Mouse (Mus musculus) natural killer cell, adult 2 months (primary cell): ENCODE data around the gene Bcl2l13.
A peak's percentile ranks its signal among the peaks of the same experiment; 100 is the strongest.
"Not testable (repeated sequence)": the region's sequence is repeated elsewhere in the genome, so short reads cannot be mapped to it uniquely, and the experiment has no call there.

Experiments used
- DNase-seq, 2 experiments: peaks; one replicate each; pipeline ENCODE4 v3.0.0; 2022; ENCODE audit warnings: low spot score in 2 of 2

The Bcl2l13 gene

GRCm38 (mm10) chr6:120830866-120831608, 5.0 kb upstream of the Bcl2l13 start:
- no peak for DNase-seq

- no peak for DNase-seq
Observed at GRCm38 (mm10) chr6:120832097-120832496, 3.9 kb upstream of the Bcl2l13 start.

DNA sequence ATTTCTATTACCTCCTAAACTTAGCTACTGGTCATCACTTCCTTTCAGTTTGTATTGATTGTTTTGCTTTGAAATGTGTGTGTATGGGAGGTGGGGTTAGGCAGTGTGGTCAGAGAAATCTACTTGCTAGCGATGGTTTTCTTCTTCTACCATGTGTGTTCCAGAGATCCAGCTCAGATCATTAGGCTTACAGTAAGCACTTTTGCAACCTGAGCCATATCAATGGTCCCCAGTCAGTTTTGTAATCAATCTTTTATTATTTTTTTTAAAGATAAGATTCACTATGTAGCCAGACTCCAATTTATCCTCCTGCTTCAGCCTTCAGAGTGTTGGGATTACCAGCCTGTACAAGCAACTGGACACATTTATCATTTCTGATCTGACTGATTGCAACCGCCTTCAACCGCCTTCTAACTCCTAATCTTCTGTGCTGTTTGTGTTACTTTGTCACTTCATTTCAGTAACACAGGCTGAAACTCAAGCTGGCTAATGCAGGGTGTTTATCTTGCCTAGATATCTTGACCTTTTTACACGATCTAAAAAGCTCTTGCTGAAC, 1.2 kb upstream of the Bcl2l13 start:
- DNase-seq, result no peak

GRCm38 (mm10) chr6:120836389-120837151, 558 bp downstream of the Bcl2l13 start:
- DNase-seq, result no peak

DNA sequence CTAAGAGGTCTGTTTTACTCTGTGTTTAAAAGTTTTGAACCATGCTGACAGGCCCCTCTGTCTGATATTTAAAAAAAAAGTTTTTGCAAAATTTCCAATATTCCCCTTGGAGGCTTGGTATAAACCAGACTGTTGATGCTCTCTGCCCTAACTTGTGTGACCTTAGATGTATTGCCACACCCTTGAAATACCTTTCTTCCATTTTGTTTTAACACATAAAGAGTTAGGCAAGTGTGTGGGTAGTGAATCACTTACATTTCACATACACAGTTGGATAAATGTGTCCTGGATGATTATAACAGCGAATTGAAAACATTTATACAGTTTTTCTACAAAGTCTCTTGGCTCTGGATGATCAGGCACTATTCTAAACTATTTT, 1.1 kb downstream of the Bcl2l13 start:
- DNase-seq, result no peak

DNA sequence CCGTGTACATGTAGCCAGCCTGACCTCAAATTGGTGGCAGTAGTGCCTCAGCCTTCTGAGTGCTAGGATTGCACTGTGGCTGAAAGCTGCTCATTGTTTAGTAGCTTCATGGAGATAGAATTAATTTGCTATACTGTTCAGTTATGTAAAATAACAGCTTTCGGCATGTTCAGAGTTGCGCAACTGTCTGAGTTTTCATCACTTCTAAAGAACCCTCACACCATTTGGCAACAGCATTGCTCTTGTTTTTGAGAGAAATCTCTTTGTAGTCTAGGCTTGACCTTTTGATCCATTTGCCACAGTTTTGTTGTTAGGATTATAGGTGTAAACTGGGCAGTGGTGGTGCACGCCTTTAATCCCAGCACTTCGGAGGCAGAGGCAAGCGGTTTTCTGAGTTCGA, 4.2 kb downstream of the Bcl2l13 start:
- DNase-seq, result no peak

GRCm38 (mm10) chr6:120841754-120842153, 5.7 kb downstream of the Bcl2l13 start:
- no peak for DNase-seq

DNA sequence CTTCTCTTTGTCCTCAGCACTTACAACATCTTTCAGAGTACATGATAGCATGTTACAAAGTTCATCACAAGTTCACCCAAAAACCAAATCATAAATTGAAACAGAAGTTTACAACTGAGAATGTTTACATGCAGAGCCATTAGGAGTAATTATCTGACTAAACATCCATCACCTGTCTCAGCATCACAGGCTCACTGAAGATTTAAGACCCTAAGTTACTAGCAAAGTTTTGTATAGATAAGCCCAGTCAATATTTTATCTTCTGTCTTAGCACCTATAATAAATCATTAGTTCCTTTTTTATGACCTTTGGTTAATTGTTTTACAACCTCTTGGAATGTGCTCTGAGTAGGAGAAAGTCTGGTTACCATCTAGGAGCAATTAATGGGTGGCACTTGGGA, 14.7 kb downstream of the Bcl2l13 start:
- not testable (repeated sequence) for DNase-seq

DNA sequence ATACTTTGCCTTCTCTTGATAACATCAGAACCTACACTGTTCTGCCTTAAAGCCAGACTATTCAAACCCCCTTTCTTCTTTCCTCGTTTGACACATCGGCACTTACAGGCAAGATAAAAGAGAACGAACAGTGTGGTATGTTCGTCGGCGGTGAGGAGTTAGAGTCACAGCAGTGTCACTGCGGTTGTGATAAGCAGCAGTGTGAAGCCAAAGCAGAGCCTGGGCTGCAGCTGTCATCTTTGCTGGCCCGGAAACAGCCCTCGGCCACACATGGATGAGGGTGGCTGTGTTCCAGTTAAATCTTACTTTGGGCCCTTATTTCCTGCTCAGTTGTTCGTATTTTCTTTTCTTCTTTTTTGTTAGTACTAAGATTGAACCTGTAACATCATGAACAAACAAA, 18.4 kb downstream of the Bcl2l13 start:
- no peak for DNase-seq

DNA sequence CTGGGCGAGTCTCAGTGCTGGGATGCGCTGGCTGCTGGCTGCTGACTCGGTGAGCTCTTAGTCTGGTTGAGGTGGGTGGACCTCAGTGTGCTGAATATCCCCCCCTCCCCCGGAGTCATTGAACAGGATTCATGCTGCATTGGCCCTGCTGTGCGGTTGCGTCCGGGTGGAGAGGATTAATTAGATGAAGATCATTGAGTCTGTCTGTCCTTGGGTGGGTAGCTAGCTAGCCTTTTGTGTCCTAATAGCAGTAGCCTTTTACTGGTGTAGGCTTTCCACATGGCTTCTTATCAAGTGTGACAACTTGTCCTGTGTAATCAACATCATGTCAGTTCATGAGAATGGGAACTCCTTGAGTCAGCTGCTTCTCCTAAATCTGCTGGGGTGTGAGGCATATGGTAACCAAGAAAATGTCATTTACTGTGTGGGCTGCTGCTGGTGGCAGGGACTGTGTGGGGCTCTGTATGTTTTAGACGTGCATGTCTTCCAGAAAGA, 22.3 kb downstream of the Bcl2l13 start:
- no peak for DNase-seq

- DNase-seq, result no peak
Observed at GRCm38 (mm10) chr6:120860079-120860478, 24.1 kb downstream of the Bcl2l13 start.

DNA sequence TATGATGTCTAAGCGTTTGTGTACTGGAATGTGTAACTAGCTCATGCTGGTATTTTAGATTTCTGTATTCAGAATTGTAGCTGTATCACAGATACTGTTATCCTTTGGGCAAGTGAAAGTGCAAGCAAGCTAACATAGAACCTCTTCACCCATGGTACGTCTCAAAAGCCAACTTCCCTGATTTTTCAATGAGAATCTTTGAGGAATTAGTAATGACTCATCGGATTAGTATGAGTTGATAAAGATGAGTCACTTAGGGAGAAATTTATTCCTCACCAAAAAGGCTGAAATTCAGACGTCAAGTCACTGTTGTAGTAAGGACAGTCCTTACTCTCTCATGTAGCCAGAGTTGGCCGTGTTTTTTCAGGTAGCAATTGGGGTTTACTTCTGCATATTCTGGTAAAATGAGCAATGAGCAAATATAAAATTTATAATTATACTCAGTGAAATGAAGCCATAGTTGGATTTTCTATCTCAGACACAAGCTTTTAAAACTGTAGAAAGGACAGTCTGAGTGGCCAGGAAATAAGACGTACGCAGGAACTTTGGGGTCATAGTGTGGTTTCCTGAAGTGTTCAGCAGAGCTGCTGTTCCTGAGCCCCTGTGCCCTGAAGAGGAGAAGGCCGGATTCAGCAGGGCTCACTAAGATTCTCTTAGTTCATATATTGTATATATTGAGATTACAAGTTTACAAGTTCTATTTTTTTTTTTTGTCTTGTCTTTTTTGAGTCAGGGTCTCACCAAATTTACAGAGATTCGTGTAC, 30.2 kb downstream of the Bcl2l13 start:
- peak in 1 of 2 experiments; percentile 13 for DNase-seq

DNA sequence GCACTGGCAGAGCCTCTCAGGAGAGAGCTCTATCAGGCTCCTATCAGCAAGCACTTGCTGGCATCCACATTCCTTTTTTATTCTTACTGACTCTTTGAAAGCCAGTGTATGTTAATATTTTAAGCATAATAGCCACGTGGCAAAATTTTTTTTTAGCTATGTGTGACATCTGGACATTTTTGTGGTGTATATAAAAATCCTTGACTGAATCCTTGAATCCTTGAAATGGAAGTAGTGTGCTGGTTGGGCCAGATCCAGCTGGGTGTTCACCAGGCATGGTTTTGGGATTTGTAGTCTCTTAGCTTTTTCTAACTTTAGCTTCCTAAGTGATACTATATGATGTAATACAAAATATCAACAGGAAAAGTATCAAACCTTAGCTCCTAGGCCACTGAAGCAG, 32.8 kb downstream of the Bcl2l13 start:
- no peak for DNase-seq

GRCm38 (mm10) chr6:120871286-120871685, 35.3 kb downstream of the Bcl2l13 start:
- no peak for DNase-seq

DNA sequence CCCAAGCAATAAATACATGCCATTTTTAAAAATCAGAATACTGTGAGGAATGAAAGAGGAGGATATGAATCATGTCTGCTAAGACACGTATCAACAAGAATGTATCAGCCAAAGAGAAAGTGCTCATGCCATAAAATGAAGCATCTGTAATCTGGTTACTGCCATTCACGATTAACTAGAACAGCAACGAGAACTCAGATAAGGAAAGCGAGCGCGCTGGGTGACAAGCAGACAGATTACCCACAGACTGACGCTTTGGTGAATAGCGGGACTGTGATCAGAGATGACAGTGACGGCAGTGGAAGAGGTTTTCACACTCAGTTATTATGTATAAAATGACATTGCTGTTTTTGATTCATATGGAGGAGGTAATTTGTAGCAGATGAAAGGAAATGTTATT, 37.9 kb downstream of the Bcl2l13 start:
- no peak for DNase-seq

- DNase-seq, result no peak
Observed at GRCm38 (mm10) chr6:120879046-120879445, 43.0 kb downstream of the Bcl2l13 start.

- no peak for DNase-seq
Observed at GRCm38 (mm10) chr6:120884436-120884835, 48.4 kb downstream of the Bcl2l13 start.

GRCm38 (mm10) chr6:120886696-120887095, 50.7 kb downstream of the Bcl2l13 start:
- DNase-seq, result no peak

DNA sequence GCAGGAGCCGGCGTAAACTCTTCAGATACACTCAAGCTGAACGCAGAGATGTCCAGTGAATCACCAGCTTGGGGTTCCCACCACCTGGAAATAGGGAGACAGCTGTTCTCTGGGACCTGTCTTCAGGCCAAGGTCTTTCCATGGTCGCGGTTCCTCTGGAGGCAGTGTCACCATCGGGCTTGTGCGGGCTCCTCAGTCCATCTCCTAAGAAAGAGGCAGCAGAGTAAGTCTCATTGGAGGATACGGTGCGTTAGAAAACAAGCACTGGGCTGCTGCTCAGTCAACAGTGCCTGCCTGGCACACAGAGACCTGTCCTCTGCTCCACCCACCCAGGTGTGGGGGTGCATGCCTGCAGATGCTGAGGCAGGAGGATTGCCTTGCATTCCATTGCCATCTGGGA, 58.1 kb downstream of the Bcl2l13 start:
- DNase-seq, result no peak

GRCm38 (mm10) chr6:120894524-120894923, 58.5 kb downstream of the Bcl2l13 start:
- DNase-seq, result no peak

DNA sequence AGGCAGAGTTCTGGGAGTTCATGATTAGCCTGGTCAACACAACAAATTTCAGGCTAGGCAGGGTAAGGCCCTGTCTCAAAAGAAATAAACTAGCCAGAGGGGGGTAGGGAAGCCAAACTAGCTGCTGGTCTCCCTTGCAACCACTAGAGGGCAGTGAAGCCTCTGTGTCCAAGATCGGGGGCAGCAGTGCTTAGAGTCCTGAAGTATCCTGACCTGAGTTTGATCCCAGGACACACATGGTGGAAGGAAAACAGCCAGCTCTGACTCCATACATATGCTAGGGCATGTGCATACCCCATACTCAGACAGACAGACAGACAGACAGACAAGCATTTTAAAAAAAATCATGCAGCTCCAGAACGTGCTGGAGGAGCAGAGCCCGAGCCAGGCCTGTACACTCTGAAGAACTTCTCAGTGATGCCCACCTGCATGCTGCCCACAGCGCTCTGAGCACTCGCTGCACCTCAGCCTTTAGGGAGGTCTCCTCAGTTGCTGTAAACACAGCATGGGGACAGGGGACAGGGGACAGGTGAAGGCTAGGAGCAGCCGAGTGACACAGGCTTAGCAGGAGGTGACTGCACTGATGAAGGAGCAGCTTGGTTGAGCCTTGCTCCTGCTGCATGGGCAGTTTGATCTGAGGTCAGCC, 62.3 kb downstream of the Bcl2l13 start:
- peak in 1 of 2 experiments; percentile 38 for DNase-seq
